Mouse (Mus musculus) small intestine, adult 2 months (tissue): ENCODE data around the gene Ccs.

Experiments used
- CTCF ChIP-seq: fragments of 200-500 bp; IDR thresholded peaks from 2 replicates; pipeline ENCODE4 v1.5.1; 2012; ENCODE audit warnings: low read depth, mild to moderate bottlenecking, control low read depth, inconsistent platforms, low read length, moderate library complexity, mixed read lengths; ENCODE audit not compliant: insufficient replicate concordance, insufficient read length; ENCODE audit errors: extremely low read depth
- POLR2A ChIP-seq: fragments of 200-500 bp; IDR thresholded peaks from 2 replicates; pipeline ENCODE4 v1.6.1; 2012; ENCODE audit warnings: low read depth, mild to moderate bottlenecking, control low read depth, inconsistent platforms, low read length, moderate library complexity

DNA sequence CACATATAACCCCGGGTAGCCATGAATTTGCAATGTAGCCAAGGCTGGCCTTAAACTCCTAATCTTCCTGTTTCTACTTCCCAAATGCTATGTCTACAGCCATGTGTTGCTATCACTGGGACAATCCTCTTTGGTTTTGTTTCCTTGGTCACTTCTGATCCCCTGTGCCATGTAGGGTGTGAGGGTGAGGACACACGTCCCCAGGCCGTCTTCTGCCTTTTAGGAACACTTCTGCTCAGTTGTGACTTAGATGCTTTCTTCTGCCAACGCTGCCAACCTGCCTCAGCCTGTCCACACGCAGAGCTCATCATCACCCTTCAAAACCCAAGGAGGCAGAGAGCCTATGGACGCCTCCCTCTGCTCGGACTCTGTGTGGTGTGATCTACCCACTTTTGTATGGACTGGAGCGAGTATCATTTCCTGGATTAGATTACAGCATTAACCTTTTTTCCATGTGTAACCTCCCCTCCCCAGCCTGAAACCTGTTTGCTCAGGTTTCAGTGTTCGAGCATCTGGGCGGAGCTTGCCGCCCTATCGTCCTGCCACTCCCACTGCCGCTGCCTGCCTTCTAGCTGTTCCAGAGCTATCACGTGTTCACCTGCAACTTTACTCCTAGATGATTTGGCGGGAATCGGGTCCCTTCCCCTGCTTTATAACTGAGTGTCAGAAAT is 10.6 kb downstream of the Ccs start:
- no peak for TF ChIP-seq CTCF
- no peak for TF ChIP-seq POLR2A
